Mouse (Mus musculus): Measurements from ENCODE around the gene Birc3. TPM values are rescaled to one million over a fixed set of nuclear protein-coding genes. Genes with fewer than 3 reads are reported as not detected.
"Not testable (repeated sequence)": the region's sequence is repeated elsewhere in the genome, so short reads cannot be mapped to it uniquely, and the experiment has no call there.

The Birc3 gene
- total and polyA plus RNA-seq, 3 experiments = 9.3 to 71.2 (median 57.9) TPM

GRCm38 (mm10) chr9:7870556-7871315 lies 2.2 kb downstream of the Birc3 start:
- Histone ChIP-seq H3K36me3 (replicated peaks) (peaks cover 32% of the 10 kb centered on the region), H3K4me3 (ENCODE audit: low read depth, low read length) (no peak overlapping the region), H3K9me3 (replicated peaks) (no peaks in the 10 kb centered on the region), H3K27me3 (ENCODE audit: insufficient read depth, low read length) (no peaks in the 10 kb centered on the region), H3K4me1 (ENCODE audit: insufficient read depth, low read depth, low read length) (peaks cover 53% of the 10 kb centered on the region)
- no peak for TF ChIP-seq POLR2AphosphoS5 (IDR thresholded peaks at IDR 0.05; ENCODE audit: insufficient replicate concordance, low read depth, low read length)
- no peak for TF ChIP-seq GATA1 (IDR thresholded peaks at IDR 0.05; ENCODE audit: borderline replicate concordance, low read length)
- no peak for TF ChIP-seq TAL1 (conservative IDR thresholded peaks at IDR 0.05; ENCODE audit: low read depth, low read length)
- TF ChIP-seq CTCF (IDR thresholded peaks at IDR 0.05; ENCODE audit: low read depth, low read length) = no peak
- no peak for TF ChIP-seq GATA2 (IDR thresholded peaks at IDR 0.05; ENCODE audit: borderline replicate concordance, low read depth, low read length)
- ATAC-seq (ENCODE audit: extremely low read depth, insufficient number of reproducible peaks, low FRiP score, poor library complexity, severe bottlenecking) = no peak
- no peak for DNase-seq (ENCODE audit: low spot score)

- no peak for ATAC-seq (ENCODE audit: extremely low read depth, insufficient number of reproducible peaks, low FRiP score, poor library complexity, severe bottlenecking)
- TF ChIP-seq GATA2 (IDR thresholded peaks at IDR 0.05; ENCODE audit: borderline replicate concordance, low read depth, low read length) (no peak), GATA1 (IDR thresholded peaks at IDR 0.05; ENCODE audit: borderline replicate concordance, low read length) (no peak), POLR2AphosphoS5 (IDR thresholded peaks at IDR 0.05; ENCODE audit: insufficient replicate concordance, low read depth, low read length) (no peak), TAL1 (conservative IDR thresholded peaks at IDR 0.05; ENCODE audit: low read depth, low read length) (no peak), CTCF (IDR thresholded peaks at IDR 0.05; ENCODE audit: low read depth, low read length) (no peak)
- Histone ChIP-seq H3K9me3 (replicated peaks) (no peaks in the 10 kb centered on the region), H3K4me1 (ENCODE audit: insufficient read depth, low read depth, low read length) (peaks cover 53% of the 10 kb centered on the region), H3K27me3 (ENCODE audit: insufficient read depth, low read length) (no peaks in the 10 kb centered on the region), H3K4me3 (ENCODE audit: low read depth, low read length) (peak overlapping the region; percentile 8; the same call in 1 of the 2 replicates), H3K36me3 (replicated peaks) (peaks cover 48% of the 10 kb centered on the region)
- no peak for DNase-seq (ENCODE audit: low spot score)
Observed at GRCm38 (mm10) chr9:7868838-7869491, 4.0 kb downstream of the Birc3 start.

- DNase-seq (ENCODE audit: low spot score) (peak; percentile 28), ATAC-seq (ENCODE audit: extremely low read depth, insufficient number of reproducible peaks, low FRiP score, poor library complexity, severe bottlenecking) (peak; percentile 68)
- Histone ChIP-seq H3K4me1 (ENCODE audit: insufficient read depth, low read depth, low read length) (peaks cover 58% of the 10 kb centered on the region), H3K36me3 (replicated peaks) (peaks cover 52% of the 10 kb centered on the region), H3K4me3 (ENCODE audit: low read depth, low read length) (peak overlapping the region; percentile 46; the same call in 1 of the 2 replicates), H3K27me3 (ENCODE audit: insufficient read depth, low read length) (no peaks in the 10 kb centered on the region), H3K9me3 (replicated peaks) (no peaks in the 10 kb centered on the region)
- TF ChIP-seq POLR2AphosphoS5 (IDR thresholded peaks at IDR 0.05; ENCODE audit: insufficient replicate concordance, low read depth, low read length) (no peak), GATA2 (IDR thresholded peaks at IDR 0.05; ENCODE audit: borderline replicate concordance, low read depth, low read length) (no peak), TAL1 (conservative IDR thresholded peaks at IDR 0.05; ENCODE audit: low read depth, low read length) (no peak), GATA1 (IDR thresholded peaks at IDR 0.05; ENCODE audit: borderline replicate concordance, low read length) (no peak), CTCF (IDR thresholded peaks at IDR 0.05; ENCODE audit: low read depth, low read length) (no peak)
Observed at GRCm38 (mm10) chr9:7867981-7868380, 5.0 kb downstream of the Birc3 start.

- not testable (repeated sequence) for H3K27me3 ChIP-seq (ENCODE audit: insufficient read depth, low read length); DNase-seq (ENCODE audit: low spot score); ATAC-seq (ENCODE audit: extremely low read depth, insufficient number of reproducible peaks, low FRiP score, poor library complexity, severe bottlenecking); H3K9me3 ChIP-seq (replicated peaks); H3K4me3 ChIP-seq (ENCODE audit: low read depth, low read length)
- Histone ChIP-seq H3K36me3 (replicated peaks) (peaks cover 52% of the 10 kb centered on the region), H3K4me1 (ENCODE audit: insufficient read depth, low read depth, low read length) (peaks cover 61% of the 10 kb centered on the region)
Observed at GRCm38 (mm10) chr9:7866981-7867380, 6.0 kb downstream of the Birc3 start.

- H3K4me1 ChIP-seq (ENCODE audit: insufficient read depth, low read depth, low read length) = peaks cover 25% of the 10 kb centered on the region
- no peaks in the 10 kb centered on the region for H3K27me3 ChIP-seq (ENCODE audit: insufficient read depth, low read length)
- ATAC-seq (ENCODE audit: extremely low read depth, insufficient number of reproducible peaks, low FRiP score, poor library complexity, severe bottlenecking) = no peak
- no peaks in the 10 kb centered on the region for H3K9me3 ChIP-seq (replicated peaks)
- H3K36me3 ChIP-seq (replicated peaks) = peaks cover 60% of the 10 kb centered on the region
- no peak for TF ChIP-seq GATA1 (IDR thresholded peaks at IDR 0.05; ENCODE audit: borderline replicate concordance, low read length)
- no peak for TF ChIP-seq CTCF (IDR thresholded peaks at IDR 0.05; ENCODE audit: low read depth, low read length)
- no peak for TF ChIP-seq POLR2AphosphoS5 (IDR thresholded peaks at IDR 0.05; ENCODE audit: insufficient replicate concordance, low read depth, low read length)
- no peak for TF ChIP-seq TAL1 (conservative IDR thresholded peaks at IDR 0.05; ENCODE audit: low read depth, low read length)
- no peak for TF ChIP-seq GATA2 (IDR thresholded peaks at IDR 0.05; ENCODE audit: borderline replicate concordance, low read depth, low read length)
- no peak for DNase-seq (ENCODE audit: low spot score)
- no peak overlapping the region for H3K4me3 ChIP-seq (ENCODE audit: low read depth, low read length)
Observed at GRCm38 (mm10) chr9:7860976-7861375, 12.0 kb downstream of the Birc3 start.

GRCm38 (mm10) chr9:7855912-7856311 lies 17.1 kb downstream of the Birc3 start:
- H3K36me3 ChIP-seq (replicated peaks) = peaks cover 68% of the 10 kb centered on the region
- no peak for DNase-seq (ENCODE audit: low spot score)
- no peaks in the 10 kb centered on the region for H3K9me3 ChIP-seq (replicated peaks)
- H3K4me3 ChIP-seq (ENCODE audit: low read depth, low read length) = no peak overlapping the region
- no peak for TF ChIP-seq CTCF (IDR thresholded peaks at IDR 0.05; ENCODE audit: low read depth, low read length)
- TF ChIP-seq POLR2AphosphoS5 (IDR thresholded peaks at IDR 0.05; ENCODE audit: insufficient replicate concordance, low read depth, low read length) = no peak
- TF ChIP-seq GATA2 (IDR thresholded peaks at IDR 0.05; ENCODE audit: borderline replicate concordance, low read depth, low read length) = no peak
- no peak for TF ChIP-seq GATA1 (IDR thresholded peaks at IDR 0.05; ENCODE audit: borderline replicate concordance, low read length)
- H3K4me1 ChIP-seq (ENCODE audit: insufficient read depth, low read depth, low read length) = peaks cover 3% of the 10 kb centered on the region; the same call in 1 of the 2 replicates
- ATAC-seq (ENCODE audit: extremely low read depth, insufficient number of reproducible peaks, low FRiP score, poor library complexity, severe bottlenecking) = no peak
- no peaks in the 10 kb centered on the region for H3K27me3 ChIP-seq (ENCODE audit: insufficient read depth, low read length)
